12 mouse cellular contexts compared by ENCODE assay signal in genomic region chr3:156772057-156772456, GRCm38 (mm10).
DNase-seq lines count a peak whose midpoint lies in the region; ATAC-seq lines count a peak whose summit lies in the region.
"Had no signal": no experiment of that assay in that cellular context is flagged by ENCODE, and none has a peak within 500 bp of the region (broad histone marks: within the 10 kb centered on the region; RNA-seq: fewer than 3 reads in every experiment).

No protein-coding gene starts in this region.

- no peak for DNase-seq in hindbrain, embryonic 11.5 days (ENCODE audit: low spot score)
- no peak for DNase-seq in hindbrain, embryonic 10.5 days (ENCODE audit: low spot score)
- DNase-seq in brain, adult 2 months (ENCODE audit: low read depth, low spot score), result peak; percentile 94
- DNase-seq in adrenal gland, postnatal 25 days, result no peak
- no peak for DNase-seq in layer of hippocampus, postnatal 25 days (ENCODE audit: extremely low spot score in 1 of 2, low spot score in 1 of 2)
- no peak for DNase-seq in kidney, postnatal 14 days
- DNase-seq: heart, adult 18-20 months; kidney, adult 18-20 months had no signal

- H3K9ac ChIP-seq in hindbrain, embryonic 11.5 days (ENCODE audit: low read depth, low read length), result no peak overlapping the region
- no peak overlapping the region for H3K9ac ChIP-seq in embryonic facial prominence, embryonic 12.5 days
- no peak overlapping the region for H3K9ac ChIP-seq in midbrain, embryonic 15.5 days
- H3K9ac ChIP-seq: liver, embryonic 12.5 days had no signal

- no peaks in the 10 kb centered on the region for H3K9me3 ChIP-seq in hindbrain, embryonic 11.5 days (ENCODE audit: control insufficient read depth, low read length)
- no peaks in the 10 kb centered on the region for H3K9me3 ChIP-seq in hindbrain, embryonic 10.5 days
- H3K9me3 ChIP-seq in embryonic facial prominence, embryonic 12.5 days, result no peaks in the 10 kb centered on the region
- H3K9me3 ChIP-seq in midbrain, embryonic 15.5 days, result no peaks in the 10 kb centered on the region
- H3K9me3 ChIP-seq: liver, embryonic 12.5 days had no signal

- no peaks in the 10 kb centered on the region for H3K36me3 ChIP-seq in hindbrain, embryonic 11.5 days (ENCODE audit: control insufficient read depth, insufficient read depth, low read length)
- H3K36me3 ChIP-seq in hindbrain, embryonic 10.5 days, result no peaks in the 10 kb centered on the region
- H3K36me3 ChIP-seq in embryonic facial prominence, embryonic 12.5 days, result no peaks in the 10 kb centered on the region
- H3K36me3 ChIP-seq in midbrain, embryonic 15.5 days (replicated peaks), result no peaks in the 10 kb centered on the region
- H3K36me3 ChIP-seq: liver, embryonic 12.5 days had no signal

- no peaks in the 10 kb centered on the region for H3K4me1 ChIP-seq in hindbrain, embryonic 11.5 days (replicated peaks; ENCODE audit: control insufficient read depth, insufficient read depth, low read length)
- no peaks in the 10 kb centered on the region for H3K4me1 ChIP-seq in hindbrain, embryonic 10.5 days (replicated peaks)
- H3K4me1 ChIP-seq in embryonic facial prominence, embryonic 12.5 days, result no peaks in the 10 kb centered on the region
- H3K4me1 ChIP-seq in midbrain, embryonic 15.5 days, result peaks cover 7% of the 10 kb centered on the region; the same call in 1 of the 2 replicates
- H3K4me1 ChIP-seq: liver, embryonic 12.5 days had no signal

- no peak overlapping the region for H3K4me3 ChIP-seq in hindbrain, embryonic 11.5 days (ENCODE audit: low read depth, low read length)
- H3K4me3 ChIP-seq in hindbrain, embryonic 10.5 days, result no peak overlapping the region
- no peak overlapping the region for H3K4me3 ChIP-seq in embryonic facial prominence, embryonic 12.5 days
- H3K4me3 ChIP-seq in midbrain, embryonic 15.5 days, result no peak overlapping the region
- H3K4me3 ChIP-seq: liver, embryonic 12.5 days; myocyte had no signal

- peak; percentile 75; the same call in 1 of the 2 replicates for ATAC-seq in hindbrain, embryonic 11.5 days (ENCODE audit: low FRiP score)
- ATAC-seq in embryonic facial prominence, embryonic 12.5 days (ENCODE audit: insufficient number of reproducible peaks, insufficient read depth, low FRiP score, low TSS enrichment), result 0 out of 2 replicates have a peak, but pooled peaks have one; percentile 41
- peak; percentile 75 for ATAC-seq in midbrain, embryonic 15.5 days (replicated peaks)
- ATAC-seq: liver, embryonic 12.5 days had no signal

- H3K27ac ChIP-seq in hindbrain, embryonic 11.5 days (ENCODE audit: low read depth, low read length), result no peak overlapping the region
- no peak overlapping the region for H3K27ac ChIP-seq in hindbrain, embryonic 10.5 days
- no peak overlapping the region for H3K27ac ChIP-seq in embryonic facial prominence, embryonic 12.5 days
- no peak overlapping the region for H3K27ac ChIP-seq in midbrain, embryonic 15.5 days
- H3K27ac ChIP-seq: liver, embryonic 12.5 days had no signal

- WGBS in hindbrain, embryonic 11.5 days, result 50% methylated on average over 1 of the region's 1 CpGs
- WGBS in hindbrain, embryonic 10.5 days, result 60% methylated on average over 1 of the region's 1 CpGs
- 53% methylated on average over 1 of the region's 1 CpGs for WGBS in embryonic facial prominence, embryonic 12.5 days
- 50% methylated on average over 1 of the region's 1 CpGs for WGBS in midbrain, embryonic 15.5 days

- H3K27me3 ChIP-seq in hindbrain, embryonic 11.5 days (ENCODE audit: control insufficient read depth, insufficient read depth, low read length), result no peaks in the 10 kb centered on the region
- no peaks in the 10 kb centered on the region for H3K27me3 ChIP-seq in hindbrain, embryonic 10.5 days (ENCODE audit: insufficient read depth, poor library complexity, severe bottlenecking)
- H3K27me3 ChIP-seq in embryonic facial prominence, embryonic 12.5 days, result no peaks in the 10 kb centered on the region
- H3K27me3 ChIP-seq in midbrain, embryonic 15.5 days (replicated peaks), result no peaks in the 10 kb centered on the region
- H3K27me3 ChIP-seq: liver, embryonic 12.5 days had no signal

- H3K4me2 ChIP-seq in hindbrain, embryonic 11.5 days (replicated peaks; ENCODE audit: low read depth, low read length), result no peak overlapping the region
- H3K4me2 ChIP-seq in embryonic facial prominence, embryonic 12.5 days (replicated peaks), result no peak overlapping the region
- H3K4me2 ChIP-seq in midbrain, embryonic 15.5 days, result no peak overlapping the region
- H3K4me2 ChIP-seq: liver, embryonic 12.5 days had no signal
